Mouse (Mus musculus) erythroblast, embryonic 14.5 days (primary cell): ENCODE results near the gene Gm10840.

Experiments used
- GATA1 ChIP-seq: IDR thresholded peaks from 2 replicates; pipeline ENCODE4 v1.6.1; 2012; ENCODE audit warnings: low read length, inconsistent platforms, mixed read lengths
- TAL1 ChIP-seq: IDR thresholded peaks from 3 replicates; pipeline ENCODE4 v1.6.1; 2012; ENCODE audit warnings: low read length, inconsistent platforms, mixed read lengths

GRCm38 (mm10) chr11:106200756-106201155, 40.1 kb downstream of the Gm10840 start:
- TF ChIP-seq GATA1, result no peak
- no peak for TF ChIP-seq TAL1
